Mouse (Mus musculus): Measurements from ENCODE around the gene Zfp459. TPM values are rescaled to one million over a fixed set of nuclear protein-coding genes. Genes with fewer than 3 reads are reported as not detected.

Gene Zfp459
- total RNA-seq, 2 experiments from 2014 or later: 0.16 to 0.36 TPM

Other genes with a start within 250 kb of the Zfp459 start
- 1 to 10 TPM; 1.8 to 1.9 TPM for gene Rsl1, start 248.2 kb downstream of the Zfp459 start, total RNA-seq (2021)
- under 1 TPM; 0.43 to 0.49 TPM for gene Zfp455, start 226.9 kb downstream of the Zfp459 start, total RNA-seq (2021)
- gene Zfp458, start 143.0 kb downstream of the Zfp459 start, total RNA-seq (2021): 1 to 10 TPM; 1.0 to 1.1 TPM
- gene Zfp457, start 114.9 kb downstream of the Zfp459 start, total RNA-seq (2021): 1 to 10 TPM; 3.3 to 4.3 TPM
- 1 to 10 TPM; 1.7 TPM for gene Zfp595, start 88.8 kb downstream of the Zfp459 start, total RNA-seq (2021)
- gene Gm28044, start 60.9 kb downstream of the Zfp459 start, total RNA-seq (2021): under 1 TPM in 1 of 2 experiments, not detected in 1; 0.94 TPM
- gene Zfp953, start 60.8 kb downstream of the Zfp459 start, total RNA-seq (2021): 1 to 10 TPM in 1 of 2 experiments, under 1 TPM in 1; 0.99 to 1.2 TPM
- gene Gm28041, start 45.7 kb downstream of the Zfp459 start, total RNA-seq (2021): 1 to 10 TPM in 1 of 2 experiments, not detected in 1; 1.2 TPM
- gene Zfp456, start 45.6 kb downstream of the Zfp459 start, total RNA-seq (2021): under 1 TPM; 0.23 to 0.32 TPM
- gene Zfp429, start 21.6 kb downstream of the Zfp459 start, total RNA-seq (2021): 1 to 10 TPM in 1 of 2 experiments, under 1 TPM in 1; 0.64 to 1.1 TPM
- gene Zfp874a, start 30.2 kb upstream of the Zfp459 start, total RNA-seq (2021): 1 to 10 TPM; 3.9 to 4.2 TPM
- gene Zfp874b, start 62.8 kb upstream of the Zfp459 start, total RNA-seq (2021): 10 to 100 TPM in 1 of 2 experiments, 1 to 10 TPM in 1; 8.3 to 11.0 TPM
- gene Zfp58, start 79.1 kb upstream of the Zfp459 start, total RNA-seq (2021): 1 to 10 TPM; 2.8 to 2.9 TPM
- not detected for gene Gm26965, start 104.7 kb upstream of the Zfp459 start, total RNA-seq (2021)
- gene Zfp87, start 104.8 kb upstream of the Zfp459 start, total RNA-seq (2021): 1 to 10 TPM; 4.5 to 5.6 TPM
- 1 to 10 TPM; 2.2 to 2.6 TPM for gene Zfp748, start 132.4 kb upstream of the Zfp459 start, total RNA-seq (2021)
- 1 to 10 TPM; 2.3 to 2.8 TPM for gene Zfp729b, start 188.3 kb upstream of the Zfp459 start, total RNA-seq (2021)
- under 1 TPM in 1 of 2 experiments, not detected in 1; 0.62 TPM for gene Gm49345, start 216.4 kb upstream of the Zfp459 start, total RNA-seq (2021)
- 1 to 10 TPM; 1.8 to 2.3 TPM for gene Zfp729a, start 216.4 kb upstream of the Zfp459 start, total RNA-seq (2021)

All from gastrocnemius, postnatal 25 days (tissue).